Mouse (Mus musculus) stomach, adult 2 months (tissue): Measurements from ENCODE around the gene 2310057N15Rik. TPM values are rescaled to one million over a fixed set of nuclear protein-coding genes. Genes with fewer than 3 reads are reported as not detected.

Experiments
- polyA plus RNA-seq: library from polyadenylated mRNA; depleted of rRNA; stranded (reverse); fragments of >200 nt; gene quantifications from 2 replicates; pipeline ENCODE4 v1.2.3, GENCODE M21; 2012; rRNA removed

Gene 2310057N15Rik
- polyA plus RNA-seq = not detected in 2 replicates

GRCm38 (mm10) chr16:88774106-88774505, at the start of gene 2310057N15Rik:
Gene 2310057N15Rik, minus strand, starts transcription at chr16:88774206.

DNA sequence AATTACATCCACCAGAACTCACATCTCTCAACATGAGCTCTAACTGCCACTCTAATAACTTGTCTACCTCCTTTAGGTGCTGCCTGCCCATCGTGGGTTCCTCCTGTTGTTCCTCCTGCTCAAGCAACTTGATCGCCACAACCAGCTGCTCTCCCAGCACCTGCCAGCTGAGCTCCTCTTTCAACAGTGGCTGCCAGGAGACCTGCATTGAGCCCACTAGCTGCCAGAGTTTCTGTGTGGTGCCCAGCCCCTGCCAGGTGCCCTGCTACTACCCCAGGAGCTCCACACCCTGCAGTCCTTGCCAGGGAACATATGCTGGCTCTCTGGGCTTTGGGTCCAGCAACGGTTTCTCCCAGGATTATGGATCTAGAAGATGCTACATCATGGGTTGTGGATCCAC, 46.1 kb upstream of the 2310057N15Rik start, which contains the start of gene Krtap15:
Gene Krtap15 (plus strand): TSS at position 150 of the 400 bp plus-strand sequence.

DNA sequence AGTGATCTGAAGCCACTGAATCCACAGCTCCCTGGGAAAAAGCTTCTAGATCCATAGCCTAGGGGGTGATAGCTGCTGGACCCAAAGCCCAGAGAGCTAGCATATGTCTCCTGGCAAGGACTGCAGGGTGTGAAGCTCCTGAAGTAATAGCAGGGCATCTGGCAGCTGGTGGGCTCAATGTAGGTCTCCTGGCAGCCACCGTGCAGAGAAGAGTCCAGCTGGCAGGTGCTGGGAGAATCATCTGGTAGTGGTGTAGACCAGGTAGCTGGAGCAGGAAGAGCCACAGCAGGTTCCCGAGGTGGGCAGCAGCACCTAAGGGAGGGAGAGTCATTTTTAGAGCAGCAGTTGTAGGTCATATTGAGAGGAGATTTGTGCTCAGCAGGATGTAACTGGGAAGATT, 37.8 kb upstream of the 2310057N15Rik start, which contains the start of gene Gm20741:
Gene Gm20741 (minus strand): TSS at position 394 of the 400 bp plus-strand sequence.

DNA sequence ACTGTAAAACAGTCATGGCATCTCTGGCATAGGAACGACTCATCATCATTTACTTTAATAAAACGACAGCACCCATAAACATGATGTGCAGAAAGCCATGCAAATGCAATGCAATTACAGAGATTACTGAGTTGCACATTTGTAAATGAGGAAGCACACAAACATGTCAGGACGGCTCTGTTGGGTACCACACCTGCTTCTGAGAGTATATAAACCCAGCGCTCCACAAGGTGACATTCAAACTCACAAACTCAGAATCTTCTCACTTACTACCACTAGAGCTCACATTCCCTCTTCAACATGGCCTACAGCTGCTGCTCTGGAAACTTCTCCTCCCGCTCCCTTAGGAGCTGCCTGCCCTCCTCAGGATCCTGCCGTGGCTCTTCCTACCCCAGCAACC, 3.6 kb upstream of the 2310057N15Rik start, which contains the start of gene Gm5965:
Gene Gm5965 (plus strand): TSS at position 301 of the 400 bp plus-strand sequence.

GRCm38 (mm10) chr16:88758547-88758946, 15.5 kb downstream of the 2310057N15Rik start, which contains the start of gene 2310034C09Rik:
Gene 2310034C09Rik, plus strand, starts transcription at chr16:88758847.

DNA sequence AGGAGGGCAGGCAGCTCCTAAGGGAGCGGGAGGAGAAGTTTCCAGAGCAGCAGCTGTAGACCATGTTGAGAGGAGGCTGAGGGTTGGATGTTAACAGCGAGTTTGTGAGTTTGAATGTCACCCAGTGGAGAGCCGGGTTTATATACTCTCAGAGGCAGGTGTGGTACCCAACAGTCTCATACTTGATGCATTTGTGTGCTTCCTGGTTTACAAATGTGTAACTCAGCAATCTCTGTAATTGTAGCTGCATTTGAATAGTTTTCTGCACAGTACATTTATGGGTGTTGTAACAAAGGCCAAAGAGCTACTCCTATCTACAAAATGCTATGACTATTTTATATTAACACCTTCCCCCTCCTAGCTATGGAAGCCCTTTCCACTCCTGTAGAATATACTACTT, 22.5 kb downstream of the 2310057N15Rik start, which contains the start of gene Krtap13:
Gene Krtap13 (minus strand): TSS at position 101 of the 400 bp plus-strand sequence.

GRCm38 (mm10) chr16:88728812-88729275, 45.2 kb downstream of the 2310057N15Rik start, which contains the start of gene Krtap13-1:
Gene Krtap13-1, plus strand, starts transcription at chr16:88728862.

Other genes with a start within 250 kb of the 2310057N15Rik start
- 0.40 and 0.41 TPM in 2 replicates for gene Cldn8, start 211.0 kb downstream of the 2310057N15Rik start, polyA plus RNA-seq
- not detected in 2 replicates for gene Krtap24-1, start 161.9 kb downstream of the 2310057N15Rik start, polyA plus RNA-seq
- gene 2310079G19Rik, start 146.5 kb downstream of the 2310057N15Rik start, polyA plus RNA-seq = not detected in 2 replicates
- not detected in 2 replicates for gene Krtap26-1, start 126.4 kb downstream of the 2310057N15Rik start, polyA plus RNA-seq
- gene Krtap27-1, start 102.5 kb downstream of the 2310057N15Rik start, polyA plus RNA-seq = not detected in 2 replicates
- not detected in 2 replicates for gene 2310061N02Rik, start 66.2 kb downstream of the 2310057N15Rik start, polyA plus RNA-seq
- gene Krtap13-1, start 45.3 kb downstream of the 2310057N15Rik start, polyA plus RNA-seq = not detected in 2 replicates
- not detected in 2 replicates for gene Krtap13, start 22.6 kb downstream of the 2310057N15Rik start, polyA plus RNA-seq
- gene 2310034C09Rik, start 15.4 kb downstream of the 2310057N15Rik start, polyA plus RNA-seq = not detected in 2 replicates
- not detected in 2 replicates for gene Gm5965, start 3.7 kb upstream of the 2310057N15Rik start, polyA plus RNA-seq
- gene Gm20741, start 38.0 kb upstream of the 2310057N15Rik start, polyA plus RNA-seq = not detected in 2 replicates
- gene Krtap15, start 46.0 kb upstream of the 2310057N15Rik start, polyA plus RNA-seq = not detected in 2 replicates
- gene Krtap14, start 51.9 kb upstream of the 2310057N15Rik start, polyA plus RNA-seq = not detected in 2 replicates
- gene Krtap19-1, start 95.2 kb upstream of the 2310057N15Rik start, polyA plus RNA-seq = not detected in 2 replicates
- gene Krtap19-2, start 100.1 kb upstream of the 2310057N15Rik start, polyA plus RNA-seq = not detected in 2 replicates
- not detected in 2 replicates for gene Krtap19-3, start 103.8 kb upstream of the 2310057N15Rik start, polyA plus RNA-seq
- not detected in 2 replicates for gene Krtap19-4, start 110.9 kb upstream of the 2310057N15Rik start, polyA plus RNA-seq
- gene Krtap19-5, start 122.3 kb upstream of the 2310057N15Rik start, polyA plus RNA-seq = not detected in 2 replicates
- not detected in 2 replicates for gene Krtap19-9b, start 158.1 kb upstream of the 2310057N15Rik start, polyA plus RNA-seq
- gene Krtap16-3, start 188.7 kb upstream of the 2310057N15Rik start, polyA plus RNA-seq = not detected in 2 replicates
- gene Krtap22-2, start 236.6 kb upstream of the 2310057N15Rik start, polyA plus RNA-seq = not detected in 2 replicates
- gene Gm10229, start 241.1 kb upstream of the 2310057N15Rik start, polyA plus RNA-seq = not detected in 2 replicates